Mouse (Mus musculus) kidney, embryonic 14.5 days (tissue): Measurements from ENCODE around the gene Zswim1. TPM values are rescaled to one million over a fixed set of nuclear protein-coding genes. Genes with fewer than 3 reads are reported as not detected.

ENCODE experiments used
- ATAC-seq: fragments of 200-750 bp; cut with Nextera tagmentation; 2 replicates; pipeline ENCODE4 v1.8.0; 2017; ENCODE audit warnings: moderate number of reproducible peaks, mild to moderate bottlenecking, moderate TSS enrichment, moderate library complexity; ENCODE audit not compliant: low FRiP score, low TSS enrichment
- H3K27ac ChIP-seq: fragments of 300-500 bp; sonication (generic); 2 replicates; pipeline ENCODE4 v1.5.1; 2014; ENCODE audit warnings: low read depth, mild to moderate bottlenecking, low read length, moderate library complexity, mixed read lengths
- H3K27me3 ChIP-seq: fragments of 300-500 bp; sonication (generic); 2 replicates; pipeline ENCODE4 v1.6.1; 2014; ENCODE audit warnings: mild to moderate bottlenecking, low read length; ENCODE audit not compliant: control insufficient read depth, insufficient read depth
- H3K36me3 ChIP-seq: fragments of 300-500 bp; sonication (generic); 2 replicates; pipeline ENCODE4 v1.6.1; 2014; ENCODE audit warnings: low read length, mixed read lengths; ENCODE audit not compliant: control insufficient read depth, insufficient read depth
- H3K4me1 ChIP-seq: fragments of 300-500 bp; sonication (generic); 2 replicates; pipeline ENCODE4 v1.6.1; 2014; ENCODE audit warnings: low read length, mixed read lengths; ENCODE audit not compliant: control insufficient read depth, insufficient read depth
- H3K4me2 ChIP-seq: fragments of 300-500 bp; sonication (generic); replicated peaks from 2 replicates; pipeline ENCODE4 v1.6.1; 2014; ENCODE audit warnings: low read depth, mild to moderate bottlenecking, low read length
- H3K4me3 ChIP-seq: fragments of 300-500 bp; sonication (generic); 2 replicates; pipeline ENCODE4 v1.5.1; 2014; ENCODE audit warnings: mild to moderate bottlenecking, low read length
- H3K9ac ChIP-seq: fragments of 300-500 bp; sonication (generic); 2 replicates; pipeline ENCODE4 v1.6.1; 2014; ENCODE audit warnings: low read depth, mild to moderate bottlenecking, low read length, moderate library complexity
- H3K9me3 ChIP-seq: fragments of 300-500 bp; sonication (generic); 2 replicates; pipeline ENCODE4 v1.6.1; 2016; ENCODE audit warnings: low read length; ENCODE audit not compliant: control insufficient read depth
- WGBS: fragments of 180-500 bp; shearing (Covaris S2); extraction: QIAGEN DNeasy Blood & Tissue Kit; methylation state at CpG from one replicate; pipeline ENCODE4 v1.1.7; 2014; 5-methylcytosine and 5-hydroxymethylcytosine counted together
- polyA plus RNA-seq: library from polyadenylated mRNA; unstranded; fragments of >200 nt; fragmentation: Nextera tagmentation; extraction: Ambion mirVana; gene quantifications from 2 replicates; pipeline ENCODE4 v1.2.1, GENCODE M21; 2014

The Zswim1 gene
- polyA plus RNA-seq, 1 experiment from 2014 or later = 20.0 TPM

DNA sequence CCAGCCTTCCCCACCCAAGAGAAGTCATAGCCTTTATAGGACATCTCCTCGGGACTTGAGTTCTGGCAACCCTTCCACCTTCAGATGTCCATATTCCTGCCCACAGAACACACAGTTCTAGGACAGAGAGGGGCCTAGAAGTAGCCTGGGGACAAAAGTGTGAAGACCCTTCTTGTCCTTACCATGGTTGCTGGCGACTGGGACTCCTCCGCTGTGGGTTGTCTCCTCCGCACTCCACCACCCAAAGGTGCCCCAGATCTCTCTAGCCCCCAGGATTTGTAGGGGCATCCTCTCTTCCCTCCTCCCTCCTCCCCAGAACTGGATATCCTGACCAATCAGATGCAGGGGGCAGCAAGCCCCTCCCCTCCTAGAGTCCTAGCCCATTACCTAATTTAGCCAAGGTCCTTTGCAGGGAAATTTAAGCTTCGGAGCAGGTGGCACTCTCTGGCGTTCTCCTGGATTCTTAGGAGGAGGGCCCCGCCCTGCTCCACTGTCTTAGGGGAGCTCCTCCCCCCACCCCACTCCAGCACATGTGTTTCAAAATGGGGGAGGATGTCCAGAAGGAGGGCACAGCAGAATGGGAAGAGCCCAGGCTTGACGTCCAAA, 42.9 kb upstream of the Zswim1 start, which contains the start of gene Tnnc2:
Gene Tnnc2, minus strand, starts transcription at position 487 of the 606 bp plus-strand sequence.
- ATAC-seq = no peak
- Histone ChIP-seq H3K36me3 (no peaks in the 10 kb centered on the region), H3K4me1 (peaks cover under 1% of the 10 kb centered on the region; the same call in 1 of the 2 replicates), H3K4me2 (no peak within 1 kb of the TSS), H3K27me3 (no peaks in the 10 kb centered on the region), H3K4me3 (no peak within 1 kb of the TSS), H3K27ac (no peak within 1 kb of the TSS), H3K9ac (no peak within 1 kb of the TSS), H3K9me3 (no peaks in the 10 kb centered on the region)
- WGBS = 68% methylated on average over 8 of the region's 8 CpGs

DNA sequence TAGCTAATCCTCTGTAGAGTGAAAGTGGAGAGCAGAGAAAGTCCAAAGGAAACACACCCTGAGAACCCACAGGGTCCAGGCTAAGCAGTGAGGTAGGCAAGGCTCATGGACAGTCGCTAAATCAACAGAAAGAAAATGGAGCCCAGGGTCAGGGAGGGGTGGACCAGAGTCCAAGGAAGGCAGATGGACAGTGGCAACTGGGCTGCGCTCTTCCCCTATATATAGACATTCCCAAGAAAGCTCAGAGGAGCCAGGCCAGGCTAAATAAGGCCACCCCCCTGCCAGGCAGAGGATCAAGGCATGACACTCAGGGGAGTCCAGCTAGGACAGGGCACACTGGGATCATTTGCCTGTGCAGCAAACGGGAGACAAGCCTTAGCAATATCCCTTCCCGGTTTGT, 40.6 kb upstream of the Zswim1 start:
- no peak for ATAC-seq
- H3K27ac ChIP-seq = no peak overlapping the region
- no peak overlapping the region for H3K4me3 ChIP-seq
- peaks cover 10% of the 10 kb centered on the region; the same call in 1 of the 2 replicates for H3K4me1 ChIP-seq
- no peaks in the 10 kb centered on the region for H3K9me3 ChIP-seq
- no peak overlapping the region for H3K4me2 ChIP-seq
- H3K36me3 ChIP-seq = no peaks in the 10 kb centered on the region
- H3K9ac ChIP-seq = no peak overlapping the region
- H3K27me3 ChIP-seq = no peaks in the 10 kb centered on the region
- WGBS = 74% methylated on average over 4 of the region's 4 CpGs

GRCm38 (mm10) chr2:164783926-164784581, 38.4 kb upstream of the Zswim1 start:
- no peaks in the 10 kb centered on the region for H3K27me3 ChIP-seq
- H3K27ac ChIP-seq = no peak overlapping the region
- peaks cover 3% of the 10 kb centered on the region; the same call in 1 of the 2 replicates for H3K36me3 ChIP-seq
- H3K4me2 ChIP-seq = no peak overlapping the region
- no peaks in the 10 kb centered on the region for H3K9me3 ChIP-seq
- H3K4me1 ChIP-seq = peaks cover 13% of the 10 kb centered on the region; the same call in 1 of the 2 replicates
- no peak overlapping the region for H3K4me3 ChIP-seq
- H3K9ac ChIP-seq = no peak overlapping the region
- ATAC-seq = no peak
- WGBS = 78% methylated on average over 7 of the region's 7 CpGs

- Histone ChIP-seq H3K9ac (peak overlapping the region; percentile 78), H3K36me3 (peaks cover 5% of the 10 kb centered on the region; the same call in 1 of the 2 replicates), H3K4me3 (peak overlapping the region; percentile 71), H3K4me1 (peaks cover 13% of the 10 kb centered on the region; the same call in 1 of the 2 replicates), H3K4me2 (peak overlapping the region; percentile 93), H3K9me3 (no peaks in the 10 kb centered on the region), H3K27me3 (no peaks in the 10 kb centered on the region), H3K27ac (peak overlapping the region; percentile 83)
- 5% methylated on average over 7 of the region's 7 CpGs for WGBS
- ATAC-seq = no peak
Measured at GRCm38 (mm10) chr2:164784869-164785420, 37.5 kb upstream of the Zswim1 start.

GRCm38 (mm10) chr2:164785481-164786387, 36.8 kb upstream of the Zswim1 start, which contains the start of gene Snx21:
TSS of gene Snx21 (plus strand) at chr2:164785823.
- peak within 1 kb of the TSS; percentile 93 for H3K4me2 ChIP-seq
- peak; percentile 92 for ATAC-seq
- under 1% methylated on average over 82 of the region's 89 CpGs for WGBS

DNA sequence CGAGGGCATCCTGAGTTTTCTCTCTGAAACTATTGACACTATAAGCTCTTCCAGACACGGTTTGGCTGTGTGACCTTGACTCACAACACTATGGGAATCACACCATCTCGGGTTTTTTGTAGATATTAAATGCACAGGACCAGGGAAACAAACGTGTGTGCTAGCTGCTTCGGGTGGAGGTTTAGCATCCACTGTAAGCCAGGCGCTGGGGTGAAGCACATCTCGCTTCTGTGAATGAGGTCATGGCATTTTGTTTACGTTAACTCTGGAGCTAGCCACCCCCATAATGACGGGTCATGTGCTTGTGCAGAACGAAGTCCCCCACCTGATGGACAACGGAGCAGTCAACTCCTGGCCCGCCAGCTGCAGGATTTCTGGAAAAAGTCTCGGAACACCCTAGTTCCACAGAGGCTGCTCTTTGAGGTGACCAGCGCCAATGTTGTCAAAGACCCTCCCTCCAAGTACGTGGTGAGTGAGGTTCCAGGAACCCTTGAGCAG, 36.0 kb upstream of the Zswim1 start:
- Histone ChIP-seq H3K36me3 (peaks cover 15% of the 10 kb centered on the region; the same call in 1 of the 2 replicates), H3K27me3 (no peaks in the 10 kb centered on the region), H3K4me1 (peaks cover 13% of the 10 kb centered on the region; the same call in 1 of the 2 replicates), H3K9ac (peak overlapping the region; percentile 78), H3K4me3 (peak overlapping the region; percentile 71), H3K4me2 (peak overlapping the region; percentile 93), H3K27ac (peak overlapping the region; percentile 83; the same call in 1 of the 2 replicates), H3K9me3 (no peaks in the 10 kb centered on the region)
- WGBS = 7% methylated on average over 15 of the region's 15 CpGs
- ATAC-seq = peak; percentile 7; the same call in 1 of the 2 replicates

More at GRCm38 (mm10) chr2:164785481-164786387, 36.8 kb upstream of the Zswim1 start, which contains the start of gene Snx21:
- no peaks in the 10 kb centered on the region for H3K27me3 ChIP-seq
- peak within 1 kb of the TSS; percentile 83 for H3K27ac ChIP-seq
- peaks cover 9% of the 10 kb centered on the region; the same call in 1 of the 2 replicates for H3K36me3 ChIP-seq
- H3K9ac ChIP-seq = peak within 1 kb of the TSS; percentile 78
- no peaks in the 10 kb centered on the region for H3K9me3 ChIP-seq
- H3K4me3 ChIP-seq = peak within 1 kb of the TSS; percentile 71
- H3K4me1 ChIP-seq = peaks cover 13% of the 10 kb centered on the region; the same call in 1 of the 2 replicates

DNA sequence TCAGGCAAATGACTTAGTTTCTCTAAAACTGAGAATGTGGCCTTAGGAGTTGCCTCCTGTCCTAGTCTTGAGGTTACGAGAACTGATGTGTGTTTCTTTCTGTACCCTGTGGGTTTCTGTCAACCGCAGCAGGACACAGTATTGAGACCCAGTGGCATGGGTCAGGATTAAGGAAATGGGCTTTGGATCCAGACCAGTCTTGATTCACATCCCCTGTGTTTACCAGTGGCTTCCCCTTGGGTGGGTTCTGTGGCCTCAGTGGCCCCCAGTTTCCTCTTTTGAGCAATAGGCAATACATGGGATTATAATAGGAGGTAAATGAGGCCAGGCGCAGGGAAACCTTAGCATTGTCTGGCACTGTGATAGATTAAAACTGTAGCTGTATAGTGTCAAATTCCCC, 35.5 kb upstream of the Zswim1 start:
- Histone ChIP-seq H3K4me2 (peak overlapping the region; percentile 93), H3K27ac (no peak overlapping the region), H3K4me3 (peak overlapping the region; percentile 71), H3K9ac (peak overlapping the region; percentile 78), H3K4me1 (peaks cover 13% of the 10 kb centered on the region; the same call in 1 of the 2 replicates), H3K27me3 (no peaks in the 10 kb centered on the region), H3K9me3 (no peaks in the 10 kb centered on the region), H3K36me3 (peaks cover 21% of the 10 kb centered on the region)
- whole genome bisulfite sequencing = 90% methylated on average over 3 of the region's 3 CpGs
- ATAC-seq = no peak

DNA sequence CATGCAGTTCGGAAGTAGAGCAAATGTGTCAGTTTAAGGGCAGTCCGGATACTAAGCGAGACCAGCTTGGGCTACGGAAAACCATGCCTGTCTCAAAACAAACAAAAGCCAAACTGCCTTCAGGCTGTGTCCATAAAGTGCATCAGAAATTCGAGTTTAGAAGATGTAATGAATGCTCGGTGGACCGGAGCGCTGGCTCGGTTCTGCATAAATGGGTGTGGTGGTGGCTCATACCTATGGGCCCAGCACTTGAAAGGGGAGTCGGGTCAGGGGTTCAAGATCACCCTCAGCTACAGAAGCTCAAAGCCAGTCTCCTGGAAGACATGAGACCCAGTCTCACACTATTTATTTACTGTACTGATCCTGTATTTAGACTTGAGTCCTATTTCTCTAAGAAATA, 34.7 kb upstream of the Zswim1 start:
- Histone ChIP-seq H3K27me3 (no peaks in the 10 kb centered on the region), H3K9ac (no peak overlapping the region), H3K4me2 (no peak overlapping the region), H3K4me1 (peaks cover 13% of the 10 kb centered on the region; the same call in 1 of the 2 replicates), H3K36me3 (peaks cover 28% of the 10 kb centered on the region), H3K27ac (no peak overlapping the region), H3K4me3 (no peak overlapping the region), H3K9me3 (no peaks in the 10 kb centered on the region)
- WGBS = 72% methylated on average over 10 of the region's 10 CpGs
- ATAC-seq = no peak
